Mouse (Mus musculus): Measurements from ENCODE around the gene Vasn. TPM values are rescaled to one million over a fixed set of nuclear protein-coding genes. Genes with fewer than 3 reads are reported as not detected.

Vasn gene
- total RNA-seq, 1 experiment, result 8.7 TPM

GRCm38 (mm10) chr16:4640267-4641005 is 695 bp downstream of the Vasn start:
- DNase-seq (ENCODE audit: low read depth, low spot score), result no peak
- Histone ChIP-seq H3K9ac (ENCODE audit: insufficient read depth, low read depth, low read length, poor library complexity, severe bottlenecking) (peak overlapping the region; percentile 82), H3K36me3 (ENCODE audit: control insufficient read depth, insufficient read depth, low read length, poor library complexity, severe bottlenecking) (no peaks in the 10 kb centered on the region), H3K27ac (ENCODE audit: insufficient read depth, low read depth, low read length, poor library complexity, severe bottlenecking) (no peak overlapping the region), H3K9me3 (ENCODE audit: control insufficient read depth, insufficient read depth, low read depth, low read length) (no peaks in the 10 kb centered on the region), H3K4me3 (ENCODE audit: insufficient read depth in 1 of 2, low read depth in 1 of 2, low read length in 2 of 2, poor library complexity in 1 of 2, severe bottlenecking in 1 of 2) (peak overlapping the region; percentile 80 to 84), H3K4me1 (ENCODE audit: control insufficient read depth in 2 of 2, insufficient read depth in 2 of 2, low read length in 2 of 2, poor library complexity in 1 of 2) (peaks cover 0 to 13% of the 10 kb centered on the region in 2 experiments; a peak in 1 of 4 replicates)
- in situ Hi-C loops (cut with MboI; ENCODE audit: low sequenced_read_pairs in 2 of 2, unreplicated experiment in 2 of 2), result no loop called here
- TF ChIP-seq MAFK (IDR thresholded peaks at IDR 0.05; ENCODE audit: insufficient read depth, low read depth, low read length) (no peak), CHD2 (IDR thresholded peaks at IDR 0.05; ENCODE audit: low read depth, low read length) (no peak), ZNF384 (IDR thresholded peaks at IDR 0.05; ENCODE audit: low read depth, low read length) (no peak), ZC3H11A (IDR thresholded peaks at IDR 0.05; ENCODE audit: borderline replicate concordance, low read depth, low read length) (no peak), HCFC1 (IDR thresholded peaks at IDR 0.05; ENCODE audit: borderline replicate concordance, insufficient read depth, low read length) (no peak)

GRCm38 (mm10) chr16:4641119-4641838 is 1.5 kb downstream of the Vasn start:
- in situ Hi-C loops (cut with MboI; ENCODE audit: low sequenced_read_pairs in 2 of 2, unreplicated experiment in 2 of 2), result no loop called here
- H3K36me3 ChIP-seq (ENCODE audit: control insufficient read depth, insufficient read depth, low read length, poor library complexity, severe bottlenecking), result no peaks in the 10 kb centered on the region
- H3K4me1 ChIP-seq (ENCODE audit: control insufficient read depth in 2 of 2, insufficient read depth in 2 of 2, low read length in 2 of 2, poor library complexity in 1 of 2), result peaks cover 0 to 11% of the 10 kb centered on the region in 2 experiments; a peak in 1 of 4 replicates
- TF ChIP-seq MAFK (IDR thresholded peaks at IDR 0.05; ENCODE audit: insufficient read depth, low read depth, low read length) (no peak), HCFC1 (IDR thresholded peaks at IDR 0.05; ENCODE audit: borderline replicate concordance, insufficient read depth, low read length) (no peak), ZC3H11A (IDR thresholded peaks at IDR 0.05; ENCODE audit: borderline replicate concordance, low read depth, low read length) (no peak), ZNF384 (IDR thresholded peaks at IDR 0.05; ENCODE audit: low read depth, low read length) (no peak), CHD2 (IDR thresholded peaks at IDR 0.05; ENCODE audit: low read depth, low read length) (no peak)
- no peak overlapping the region for H3K27ac ChIP-seq (ENCODE audit: insufficient read depth, low read depth, low read length, poor library complexity, severe bottlenecking)
- H3K9me3 ChIP-seq (ENCODE audit: control insufficient read depth, insufficient read depth, low read depth, low read length), result no peaks in the 10 kb centered on the region
- DNase-seq (ENCODE audit: low read depth, low spot score), result no peak
- H3K9ac ChIP-seq (ENCODE audit: insufficient read depth, low read depth, low read length, poor library complexity, severe bottlenecking), result no peak overlapping the region
- H3K4me3 ChIP-seq (ENCODE audit: insufficient read depth in 1 of 2, low read depth in 1 of 2, low read length in 2 of 2, poor library complexity in 1 of 2, severe bottlenecking in 1 of 2), result no peak overlapping the region

- no peak overlapping the region for H3K9ac ChIP-seq (ENCODE audit: insufficient read depth, low read depth, low read length, poor library complexity, severe bottlenecking)
- H3K36me3 ChIP-seq (ENCODE audit: control insufficient read depth, insufficient read depth, low read length, poor library complexity, severe bottlenecking), result no peaks in the 10 kb centered on the region
- H3K4me1 ChIP-seq (ENCODE audit: control insufficient read depth in 2 of 2, insufficient read depth in 2 of 2, low read length in 2 of 2, poor library complexity in 1 of 2), result peaks cover 0 to 11% of the 10 kb centered on the region in 2 experiments; a peak in 1 of 4 replicates
- H3K4me3 ChIP-seq (ENCODE audit: insufficient read depth in 1 of 2, low read depth in 1 of 2, low read length in 2 of 2, poor library complexity in 1 of 2, severe bottlenecking in 1 of 2), result no peak overlapping the region
- in situ Hi-C loops (cut with MboI; ENCODE audit: low sequenced_read_pairs in 2 of 2, unreplicated experiment in 2 of 2), result no loop called here
- H3K27ac ChIP-seq (ENCODE audit: insufficient read depth, low read depth, low read length, poor library complexity, severe bottlenecking), result no peak overlapping the region
- H3K9me3 ChIP-seq (ENCODE audit: control insufficient read depth, insufficient read depth, low read depth, low read length), result no peaks in the 10 kb centered on the region
- no peak for TF ChIP-seq HCFC1 (IDR thresholded peaks at IDR 0.05; ENCODE audit: borderline replicate concordance, insufficient read depth, low read length)
- no peak for TF ChIP-seq MAFK (IDR thresholded peaks at IDR 0.05; ENCODE audit: insufficient read depth, low read depth, low read length)
- no peak for TF ChIP-seq CHD2 (IDR thresholded peaks at IDR 0.05; ENCODE audit: low read depth, low read length)
- no peak for TF ChIP-seq ZC3H11A (IDR thresholded peaks at IDR 0.05; ENCODE audit: borderline replicate concordance, low read depth, low read length)
- TF ChIP-seq ZNF384 (IDR thresholded peaks at IDR 0.05; ENCODE audit: low read depth, low read length), result no peak
- no peak for DNase-seq (ENCODE audit: low read depth, low spot score)
Observed at GRCm38 (mm10) chr16:4642190-4642589, 2.4 kb downstream of the Vasn start.

- no peak overlapping the region for H3K27ac ChIP-seq (ENCODE audit: insufficient read depth, low read depth, low read length, poor library complexity, severe bottlenecking)
- peaks cover 0 to 11% of the 10 kb centered on the region in 2 experiments; a peak in 1 of 4 replicates for H3K4me1 ChIP-seq (ENCODE audit: control insufficient read depth in 2 of 2, insufficient read depth in 2 of 2, low read length in 2 of 2, poor library complexity in 1 of 2)
- DNase-seq (ENCODE audit: low read depth, low spot score), result no peak
- no peaks in the 10 kb centered on the region for H3K36me3 ChIP-seq (ENCODE audit: control insufficient read depth, insufficient read depth, low read length, poor library complexity, severe bottlenecking)
- H3K9me3 ChIP-seq (ENCODE audit: control insufficient read depth, insufficient read depth, low read depth, low read length), result no peaks in the 10 kb centered on the region
- no peak overlapping the region for H3K4me3 ChIP-seq (ENCODE audit: insufficient read depth in 1 of 2, low read depth in 1 of 2, low read length in 2 of 2, poor library complexity in 1 of 2, severe bottlenecking in 1 of 2)
- no peak overlapping the region for H3K9ac ChIP-seq (ENCODE audit: insufficient read depth, low read depth, low read length, poor library complexity, severe bottlenecking)
- TF ChIP-seq CHD2 (IDR thresholded peaks at IDR 0.05; ENCODE audit: low read depth, low read length) (no peak), MAFK (IDR thresholded peaks at IDR 0.05; ENCODE audit: insufficient read depth, low read depth, low read length) (no peak), ZNF384 (IDR thresholded peaks at IDR 0.05; ENCODE audit: low read depth, low read length) (no peak), ZC3H11A (IDR thresholded peaks at IDR 0.05; ENCODE audit: borderline replicate concordance, low read depth, low read length) (no peak), HCFC1 (IDR thresholded peaks at IDR 0.05; ENCODE audit: borderline replicate concordance, insufficient read depth, low read length) (no peak)
- in situ Hi-C loops (cut with MboI; ENCODE audit: low sequenced_read_pairs in 2 of 2, unreplicated experiment in 2 of 2), result no loop called here
Observed at GRCm38 (mm10) chr16:4642937-4643336, 3.2 kb downstream of the Vasn start.

Measured in ES-E14 (cell line).